Mouse (Mus musculus): ENCODE data around the gene Vwa3a. TPM values are rescaled to one million over a fixed set of nuclear protein-coding genes. Genes with fewer than 3 reads are reported as not detected.

Vwa3a gene
- total RNA-seq, 1 experiment: 0.18 TPM

- in situ Hi-C loops (cut with MboI; ENCODE audit: low sequenced_read_pairs in 2 of 2, unreplicated experiment in 2 of 2): loop anchor here in 1 of 2 experiments (25.0 kb wide), 1 partner anchor 515 kb away; no protein-coding TSS in a partner anchor
- no peaks in the 10 kb centered on the region for H3K36me3 ChIP-seq (ENCODE audit: control insufficient read depth, insufficient read depth, low read length, poor library complexity, severe bottlenecking)
- H3K4me3 ChIP-seq (ENCODE audit: insufficient read depth in 1 of 2, low read depth in 1 of 2, low read length in 2 of 2, poor library complexity in 1 of 2, severe bottlenecking in 1 of 2): no peak overlapping the region
- H3K4me1 ChIP-seq (ENCODE audit: control insufficient read depth in 2 of 2, insufficient read depth in 2 of 2, low read length in 2 of 2, poor library complexity in 1 of 2): no peaks in the 10 kb centered on the region
- H3K9me3 ChIP-seq (ENCODE audit: control insufficient read depth, insufficient read depth, low read depth, low read length): no peaks in the 10 kb centered on the region
- H3K9ac ChIP-seq (ENCODE audit: insufficient read depth, low read depth, low read length, poor library complexity, severe bottlenecking): no peak overlapping the region
- H3K27ac ChIP-seq (ENCODE audit: insufficient read depth, low read depth, low read length, poor library complexity, severe bottlenecking): no peak overlapping the region
- no peak for DNase-seq (ENCODE audit: low read depth, low spot score)
- no peak for TF ChIP-seq CHD2 (IDR thresholded peaks at IDR 0.05; ENCODE audit: low read depth, low read length)
- TF ChIP-seq ZNF384 (IDR thresholded peaks at IDR 0.05; ENCODE audit: low read depth, low read length): no peak
- TF ChIP-seq MAFK (IDR thresholded peaks at IDR 0.05; ENCODE audit: insufficient read depth, low read depth, low read length): no peak
Measured at GRCm38 (mm10) chr7:120751906-120752305, 12.8 kb downstream of the Vwa3a start.

GRCm38 (mm10) chr7:120754671-120755070 lies 15.6 kb downstream of the Vwa3a start:
- Histone ChIP-seq H3K9ac (ENCODE audit: insufficient read depth, low read depth, low read length, poor library complexity, severe bottlenecking) (no peak overlapping the region), H3K27ac (ENCODE audit: insufficient read depth, low read depth, low read length, poor library complexity, severe bottlenecking) (no peak overlapping the region), H3K4me1 (ENCODE audit: control insufficient read depth in 2 of 2, insufficient read depth in 2 of 2, low read length in 2 of 2, poor library complexity in 1 of 2) (no peaks in the 10 kb centered on the region), H3K9me3 (ENCODE audit: control insufficient read depth, insufficient read depth, low read depth, low read length) (no peaks in the 10 kb centered on the region), H3K4me3 (ENCODE audit: insufficient read depth in 1 of 2, low read depth in 1 of 2, low read length in 2 of 2, poor library complexity in 1 of 2, severe bottlenecking in 1 of 2) (no peak overlapping the region), H3K36me3 (ENCODE audit: control insufficient read depth, insufficient read depth, low read length, poor library complexity, severe bottlenecking) (no peaks in the 10 kb centered on the region)
- TF ChIP-seq ZC3H11A (IDR thresholded peaks at IDR 0.05; ENCODE audit: borderline replicate concordance, low read depth, low read length): peak; percentile 42; the same call in 1 of the 2 replicates
- no peak for TF ChIP-seq ZNF384 (IDR thresholded peaks at IDR 0.05; ENCODE audit: low read depth, low read length)
- peak; percentile 72 for DNase-seq (ENCODE audit: low read depth, low spot score)
- in situ Hi-C loops (cut with MboI; ENCODE audit: low sequenced_read_pairs in 2 of 2, unreplicated experiment in 2 of 2): loop anchor here in 1 of 2 experiments (25.0 kb wide), 1 partner anchor 517 kb away; no protein-coding TSS in a partner anchor

- DNase-seq (ENCODE audit: low read depth, low spot score): no peak
- Histone ChIP-seq H3K27ac (ENCODE audit: insufficient read depth, low read depth, low read length, poor library complexity, severe bottlenecking) (no peak overlapping the region), H3K9me3 (ENCODE audit: control insufficient read depth, insufficient read depth, low read depth, low read length) (no peaks in the 10 kb centered on the region), H3K36me3 (ENCODE audit: control insufficient read depth, insufficient read depth, low read length, poor library complexity, severe bottlenecking) (no peaks in the 10 kb centered on the region), H3K4me1 (ENCODE audit: control insufficient read depth in 2 of 2, insufficient read depth in 2 of 2, low read length in 2 of 2, poor library complexity in 1 of 2) (no peaks in the 10 kb centered on the region), H3K4me3 (ENCODE audit: insufficient read depth in 1 of 2, low read depth in 1 of 2, low read length in 2 of 2, poor library complexity in 1 of 2, severe bottlenecking in 1 of 2) (no peak overlapping the region), H3K9ac (ENCODE audit: insufficient read depth, low read depth, low read length, poor library complexity, severe bottlenecking) (no peak overlapping the region)
- 0 out of 2 replicates have a peak, but pooled peaks have one; percentile 21 for TF ChIP-seq ZNF384 (IDR thresholded peaks at IDR 0.05; ENCODE audit: low read depth, low read length)
- no peak for TF ChIP-seq ZC3H11A (IDR thresholded peaks at IDR 0.05; ENCODE audit: borderline replicate concordance, low read depth, low read length)
- in situ Hi-C loops (cut with MboI; ENCODE audit: low sequenced_read_pairs in 2 of 2, unreplicated experiment in 2 of 2): loop anchor here in 1 of 2 experiments (25.0 kb wide), 1 partner anchor 530 kb away; no protein-coding TSS in a partner anchor
Measured at GRCm38 (mm10) chr7:120767369-120767768, 28.3 kb downstream of the Vwa3a start.

- no peak overlapping the region for H3K27ac ChIP-seq (ENCODE audit: insufficient read depth, low read depth, low read length, poor library complexity, severe bottlenecking)
- no peaks in the 10 kb centered on the region for H3K9me3 ChIP-seq (ENCODE audit: control insufficient read depth, insufficient read depth, low read depth, low read length)
- no peak overlapping the region for H3K9ac ChIP-seq (ENCODE audit: insufficient read depth, low read depth, low read length, poor library complexity, severe bottlenecking)
- no peaks in the 10 kb centered on the region for H3K36me3 ChIP-seq (ENCODE audit: control insufficient read depth, insufficient read depth, low read length, poor library complexity, severe bottlenecking)
- no peaks in the 10 kb centered on the region for H3K4me1 ChIP-seq (ENCODE audit: control insufficient read depth in 2 of 2, insufficient read depth in 2 of 2, low read length in 2 of 2, poor library complexity in 1 of 2)
- TF ChIP-seq ZC3H11A (IDR thresholded peaks at IDR 0.05; ENCODE audit: borderline replicate concordance, low read depth, low read length) (no peak), HCFC1 (IDR thresholded peaks at IDR 0.05; ENCODE audit: borderline replicate concordance, insufficient read depth, low read length) (no peak), MAFK (IDR thresholded peaks at IDR 0.05; ENCODE audit: insufficient read depth, low read depth, low read length) (no peak), ZNF384 (IDR thresholded peaks at IDR 0.05; ENCODE audit: low read depth, low read length) (no peak)
- in situ Hi-C loops (cut with MboI; ENCODE audit: low sequenced_read_pairs in 2 of 2, unreplicated experiment in 2 of 2): loop anchor here in 1 of 2 experiments (25.0 kb wide), 1 partner anchor 534 kb away; no protein-coding TSS in a partner anchor
- no peak overlapping the region for H3K4me3 ChIP-seq (ENCODE audit: insufficient read depth in 1 of 2, low read depth in 1 of 2, low read length in 2 of 2, poor library complexity in 1 of 2, severe bottlenecking in 1 of 2)
- DNase-seq (ENCODE audit: low read depth, low spot score): no peak
Measured at GRCm38 (mm10) chr7:120771389-120771788, 32.3 kb downstream of the Vwa3a start.

- H3K9ac ChIP-seq (ENCODE audit: insufficient read depth, low read depth, low read length, poor library complexity, severe bottlenecking): no peak overlapping the region
- H3K9me3 ChIP-seq (ENCODE audit: control insufficient read depth, insufficient read depth, low read depth, low read length): no peaks in the 10 kb centered on the region
- no peak overlapping the region for H3K27ac ChIP-seq (ENCODE audit: insufficient read depth, low read depth, low read length, poor library complexity, severe bottlenecking)
- DNase-seq (ENCODE audit: low read depth, low spot score): no peak
- in situ Hi-C loops (cut with MboI; ENCODE audit: low sequenced_read_pairs in 2 of 2, unreplicated experiment in 2 of 2): no loop called here
- no peak overlapping the region for H3K4me3 ChIP-seq (ENCODE audit: insufficient read depth in 1 of 2, low read depth in 1 of 2, low read length in 2 of 2, poor library complexity in 1 of 2, severe bottlenecking in 1 of 2)
- no peaks in the 10 kb centered on the region for H3K36me3 ChIP-seq (ENCODE audit: control insufficient read depth, insufficient read depth, low read length, poor library complexity, severe bottlenecking)
- TF ChIP-seq MAFK (IDR thresholded peaks at IDR 0.05; ENCODE audit: insufficient read depth, low read depth, low read length) (no peak), HCFC1 (IDR thresholded peaks at IDR 0.05; ENCODE audit: borderline replicate concordance, insufficient read depth, low read length) (no peak), CHD2 (IDR thresholded peaks at IDR 0.05; ENCODE audit: low read depth, low read length) (no peak), ZNF384 (IDR thresholded peaks at IDR 0.05; ENCODE audit: low read depth, low read length) (no peak), ZC3H11A (IDR thresholded peaks at IDR 0.05; ENCODE audit: borderline replicate concordance, low read depth, low read length) (no peak)
- no peaks in the 10 kb centered on the region for H3K4me1 ChIP-seq (ENCODE audit: control insufficient read depth in 2 of 2, insufficient read depth in 2 of 2, low read length in 2 of 2, poor library complexity in 1 of 2)
Measured at GRCm38 (mm10) chr7:120778012-120778411, 38.9 kb downstream of the Vwa3a start.

Data from ES-E14 (cell line).